Mouse (Mus musculus): Measurements from ENCODE around the gene Sall1. TPM values are rescaled to one million over a fixed set of nuclear protein-coding genes. Genes with fewer than 3 reads are reported as not detected.

Gene Sall1
- total RNA-seq, 4 experiments from 2014 or later = 0.92 to 1.4 (median 1.2) TPM

- DNase-seq (ENCODE audit: low spot score) = no peak
Measured at GRCm38 (mm10) chr8:88991780-88992509, 52.0 kb downstream of the Sall1 start.

- no peak for DNase-seq (ENCODE audit: low spot score)
Measured at GRCm38 (mm10) chr8:88991176-88991575, 52.8 kb downstream of the Sall1 start.

GRCm38 (mm10) chr8:88989002-88989401 is 55.0 kb downstream of the Sall1 start:
- DNase-seq (ENCODE audit: low spot score) = no peak

GRCm38 (mm10) chr8:88983468-88983867 is 60.5 kb downstream of the Sall1 start:
- DNase-seq (ENCODE audit: low spot score) = no peak

Small RNA genes within 50 kb of the gene (microRNA-seq; reads per million reads assigned to microRNA genes)
- gene Mir8110 = not detected
